Mouse (Mus musculus): ENCODE results near the gene Btg2. TPM values are rescaled to one million over a fixed set of nuclear protein-coding genes. Genes with fewer than 3 reads are reported as not detected.

The Btg2 gene
- polyA plus RNA-seq, 1 experiment, result 11.9 TPM

DNA sequence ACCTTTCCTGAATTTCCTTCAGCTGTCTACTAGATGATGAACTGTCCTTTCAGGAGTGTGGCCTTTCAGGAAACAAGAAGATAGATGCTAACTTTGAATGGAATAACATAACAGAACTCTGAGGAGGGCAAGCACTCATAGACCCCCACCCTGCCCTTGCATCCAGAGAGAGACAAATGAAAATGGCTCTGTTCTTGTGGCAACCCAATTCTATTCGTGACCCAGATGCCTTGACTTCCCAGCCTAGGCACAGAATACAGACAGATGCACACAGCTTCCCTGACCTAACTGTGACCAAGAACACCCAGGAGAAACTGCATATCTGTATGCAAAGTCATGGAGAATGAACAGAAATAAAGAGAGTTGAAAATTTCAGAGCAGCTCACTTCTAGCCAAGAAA, 5.3 kb downstream of the Btg2 start:
- no peak overlapping the region for H3K27ac ChIP-seq (ENCODE audit: insufficient read depth, low read length)
- no peak for TF ChIP-seq POLR2A (IDR thresholded peaks at IDR 0.05; ENCODE audit: borderline replicate concordance, insufficient read depth, low read length)
- no peak for TF ChIP-seq CTCF (IDR thresholded peaks at IDR 0.05; ENCODE audit: borderline replicate concordance, insufficient read depth, low read depth, low read length)
- H3K4me1 ChIP-seq (ENCODE audit: control insufficient read depth, insufficient read depth, low read length), result peaks cover 15% of the 10 kb centered on the region
- WGBS, result 82% methylated on average over 1 of the region's 1 CpGs
- no peak overlapping the region for H3K4me3 ChIP-seq (replicated peaks; ENCODE audit: insufficient read depth, low read depth, low read length)
- DNase-seq, result no peak
- no peaks in the 10 kb centered on the region for H3K27me3 ChIP-seq (ENCODE audit: control insufficient read depth, insufficient read depth, low read length)

GRCm38 (mm10) chr1:134073061-134073564, 5.8 kb downstream of the Btg2 start:
- Histone ChIP-seq H3K27me3 (ENCODE audit: control insufficient read depth, insufficient read depth, low read length) (no peaks in the 10 kb centered on the region), H3K4me1 (ENCODE audit: control insufficient read depth, insufficient read depth, low read length) (peaks cover 15% of the 10 kb centered on the region), H3K27ac (ENCODE audit: insufficient read depth, low read length) (no peak overlapping the region), H3K4me3 (replicated peaks; ENCODE audit: insufficient read depth, low read depth, low read length) (no peak overlapping the region)
- 84% methylated on average over 6 of the region's 6 CpGs for WGBS
- TF ChIP-seq CTCF (IDR thresholded peaks at IDR 0.05; ENCODE audit: borderline replicate concordance, insufficient read depth, low read depth, low read length), result no peak
- no peak for TF ChIP-seq POLR2A (IDR thresholded peaks at IDR 0.05; ENCODE audit: borderline replicate concordance, insufficient read depth, low read length)
- no peak for DNase-seq

GRCm38 (mm10) chr1:134071411-134072018, 7.4 kb downstream of the Btg2 start:
- DNase-seq, result no peak
- H3K27ac ChIP-seq (ENCODE audit: insufficient read depth, low read length), result no peak overlapping the region
- no peak for TF ChIP-seq POLR2A (IDR thresholded peaks at IDR 0.05; ENCODE audit: borderline replicate concordance, insufficient read depth, low read length)
- no peak for TF ChIP-seq CTCF (IDR thresholded peaks at IDR 0.05; ENCODE audit: borderline replicate concordance, insufficient read depth, low read depth, low read length)
- WGBS, result 68% methylated on average over 10 of the region's 10 CpGs
- no peak overlapping the region for H3K4me3 ChIP-seq (replicated peaks; ENCODE audit: insufficient read depth, low read depth, low read length)
- peaks cover 14% of the 10 kb centered on the region for H3K4me1 ChIP-seq (ENCODE audit: control insufficient read depth, insufficient read depth, low read length)
- H3K27me3 ChIP-seq (ENCODE audit: control insufficient read depth, insufficient read depth, low read length), result no peaks in the 10 kb centered on the region

- TF ChIP-seq POLR2A (IDR thresholded peaks at IDR 0.05; ENCODE audit: borderline replicate concordance, insufficient read depth, low read length) (no peak), CTCF (IDR thresholded peaks at IDR 0.05; ENCODE audit: borderline replicate concordance, insufficient read depth, low read depth, low read length) (no peak)
- Histone ChIP-seq H3K4me3 (replicated peaks; ENCODE audit: insufficient read depth, low read depth, low read length) (no peak overlapping the region), H3K27me3 (ENCODE audit: control insufficient read depth, insufficient read depth, low read length) (no peaks in the 10 kb centered on the region), H3K27ac (ENCODE audit: insufficient read depth, low read length) (no peak overlapping the region), H3K4me1 (ENCODE audit: control insufficient read depth, insufficient read depth, low read length) (peaks cover 5% of the 10 kb centered on the region; the same call in 1 of the 2 replicates)
- 87% methylated on average over 8 of the region's 8 CpGs for WGBS
- DNase-seq, result no peak
These were observed 8.7 kb downstream of the Btg2 start for GRCm38 (mm10) chr1:134070099-134070669.

DNA sequence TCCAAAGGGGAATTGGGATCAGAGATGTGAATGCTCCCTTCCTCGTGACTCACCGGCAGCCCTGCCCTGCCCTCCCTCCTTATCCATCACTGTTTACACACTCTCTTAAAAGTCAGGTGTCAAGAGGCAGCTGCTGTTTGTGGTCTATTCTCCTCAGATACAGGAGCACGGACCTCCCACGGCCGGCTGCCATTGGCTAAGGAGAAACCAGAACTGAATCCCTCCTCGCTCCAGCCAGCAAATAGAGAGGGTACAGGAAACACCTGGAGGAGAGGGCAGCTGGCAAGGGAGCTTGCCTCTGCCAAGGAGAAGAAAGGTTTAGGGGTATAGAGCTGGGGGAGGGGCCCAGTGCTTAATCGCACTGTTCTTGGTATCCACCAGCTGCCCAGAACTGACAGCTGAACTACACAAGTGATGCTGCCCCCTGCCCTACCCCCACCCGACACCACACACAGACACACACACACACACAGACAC, 11.7 kb downstream of the Btg2 start:
- no peaks in the 10 kb centered on the region for H3K27me3 ChIP-seq (ENCODE audit: control insufficient read depth, insufficient read depth, low read length)
- no peak overlapping the region for H3K27ac ChIP-seq (ENCODE audit: insufficient read depth, low read length)

DNA sequence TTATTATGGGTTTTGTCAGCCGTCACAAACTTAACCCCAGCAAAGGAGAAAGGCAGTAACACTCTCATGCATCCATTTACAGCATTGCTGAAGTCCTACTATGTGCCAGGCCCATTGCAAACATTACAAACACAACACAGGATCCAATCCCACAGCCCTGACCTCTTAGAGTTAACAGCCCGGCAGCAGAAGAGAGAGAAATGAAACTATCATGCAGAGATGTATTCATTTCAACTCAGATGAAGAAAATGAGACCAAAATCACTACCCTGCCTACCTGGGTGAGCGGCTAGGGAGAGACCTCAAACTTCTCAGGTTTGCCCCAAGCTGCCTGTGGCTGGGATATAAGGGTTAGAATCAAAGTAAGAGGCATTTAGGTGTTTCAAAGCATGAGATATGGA, 12.4 kb downstream of the Btg2 start:
- Histone ChIP-seq H3K27ac (ENCODE audit: insufficient read depth, low read length) (no peak overlapping the region), H3K4me1 (ENCODE audit: control insufficient read depth, insufficient read depth, low read length) (peaks cover 13% of the 10 kb centered on the region; the same call in 1 of the 2 replicates), H3K4me3 (replicated peaks; ENCODE audit: insufficient read depth, low read depth, low read length) (no peak overlapping the region), H3K27me3 (ENCODE audit: control insufficient read depth, insufficient read depth, low read length) (no peaks in the 10 kb centered on the region)
- no peak for TF ChIP-seq POLR2A (IDR thresholded peaks at IDR 0.05; ENCODE audit: borderline replicate concordance, insufficient read depth, low read length)
- TF ChIP-seq CTCF (IDR thresholded peaks at IDR 0.05; ENCODE audit: borderline replicate concordance, insufficient read depth, low read depth, low read length), result no peak
- 71% methylated on average over 3 of the region's 3 CpGs for WGBS
- no peak for DNase-seq

More for the DNA sequence above, 11.7 kb downstream of the Btg2 start:
- no peak overlapping the region for H3K4me3 ChIP-seq (replicated peaks; ENCODE audit: insufficient read depth, low read depth, low read length)
- peaks cover 13% of the 10 kb centered on the region; the same call in 1 of the 2 replicates for H3K4me1 ChIP-seq (ENCODE audit: control insufficient read depth, insufficient read depth, low read length)
- no peak for DNase-seq
- TF ChIP-seq CTCF (IDR thresholded peaks at IDR 0.05; ENCODE audit: borderline replicate concordance, insufficient read depth, low read depth, low read length) (no peak), POLR2A (IDR thresholded peaks at IDR 0.05; ENCODE audit: borderline replicate concordance, insufficient read depth, low read length) (no peak)
- WGBS, result 23% methylated on average over 8 of the region's 8 CpGs

DNA sequence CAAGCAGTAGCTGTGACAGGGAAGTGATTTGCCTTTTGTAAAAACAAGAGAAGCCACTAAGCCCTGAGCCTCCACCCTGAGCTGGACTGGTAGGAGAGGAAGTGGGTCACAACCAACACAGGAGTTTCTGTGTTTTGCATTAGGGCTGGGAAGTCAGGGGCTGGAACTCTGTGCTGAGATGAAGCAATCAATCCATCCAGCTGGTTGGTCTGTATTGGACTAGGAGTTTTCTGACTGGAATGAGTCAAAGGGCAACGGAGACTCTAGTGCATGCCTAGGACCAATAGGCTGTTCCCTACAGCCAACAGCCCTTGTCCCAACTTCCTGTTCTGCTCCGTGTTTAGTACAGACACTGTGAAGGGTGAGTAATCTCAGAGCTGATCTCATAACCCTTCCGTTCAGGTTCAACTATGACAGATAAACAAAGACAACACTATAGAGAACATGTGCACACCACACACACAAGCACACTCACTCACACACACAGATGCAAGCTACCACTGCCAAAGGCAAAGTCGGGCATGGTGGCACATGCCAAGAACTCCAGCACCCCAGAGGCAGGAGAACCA, 13.6 kb downstream of the Btg2 start:
- Histone ChIP-seq H3K4me1 (ENCODE audit: control insufficient read depth, insufficient read depth, low read length) (peaks cover 17% of the 10 kb centered on the region; the same call in 1 of the 2 replicates), H3K4me3 (replicated peaks; ENCODE audit: insufficient read depth, low read depth, low read length) (no peak overlapping the region), H3K27me3 (ENCODE audit: control insufficient read depth, insufficient read depth, low read length) (no peaks in the 10 kb centered on the region), H3K27ac (ENCODE audit: insufficient read depth, low read length) (no peak overlapping the region)
- DNase-seq, result no peak
- no peak for TF ChIP-seq CTCF (IDR thresholded peaks at IDR 0.05; ENCODE audit: borderline replicate concordance, insufficient read depth, low read depth, low read length)
- TF ChIP-seq POLR2A (IDR thresholded peaks at IDR 0.05; ENCODE audit: borderline replicate concordance, insufficient read depth, low read length), result no peak
- 66% methylated on average over 4 of the region's 4 CpGs for WGBS

Data from cerebellum, adult 2 months (tissue).